Mouse (Mus musculus): Measurements from ENCODE around the gene Gdap1l1.
"Not testable (repeated sequence)": the region's sequence is repeated elsewhere in the genome, so short reads cannot be mapped to it uniquely, and the experiment has no call there.

The Gdap1l1 gene

GRCm38 (mm10) chr2:163438246-163438618 is at the start of gene Gdap1l1:
TSS of gene Gdap1l1 (plus strand) at chr2:163438476.
- ATAC-seq (ENCODE audit: insufficient number of reproducible peaks, low FRiP score, low TSS enrichment), result peak; percentile 57

DNA sequence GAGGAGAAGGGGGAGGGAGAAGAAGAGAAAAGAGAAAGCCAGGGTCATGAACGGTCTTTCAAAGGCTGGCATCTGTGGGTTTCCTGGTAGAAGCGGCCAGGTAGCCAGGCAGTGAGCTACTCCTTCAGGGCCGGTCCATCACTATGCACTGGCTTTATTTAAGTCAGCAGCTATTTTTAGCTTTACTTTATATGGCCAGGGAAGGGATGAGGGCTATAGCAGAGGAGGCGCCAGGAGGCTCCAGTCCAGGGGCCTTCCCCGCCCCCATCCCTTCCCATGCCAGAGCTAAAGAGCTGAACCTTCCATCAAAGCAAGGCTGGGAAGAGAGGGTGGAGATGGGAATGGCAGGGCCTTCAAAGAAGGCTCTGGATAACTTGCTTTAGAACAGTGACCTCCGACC is 45.8 kb upstream of the Gdap1l1 start:
- no peak for ATAC-seq (ENCODE audit: insufficient number of reproducible peaks, low FRiP score, low TSS enrichment)

GRCm38 (mm10) chr2:163393241-163393640 is 45.0 kb upstream of the Gdap1l1 start:
- no peak for ATAC-seq (ENCODE audit: insufficient number of reproducible peaks, low FRiP score, low TSS enrichment)

GRCm38 (mm10) chr2:163393976-163394375 is 44.3 kb upstream of the Gdap1l1 start:
- no peak for ATAC-seq (ENCODE audit: insufficient number of reproducible peaks, low FRiP score, low TSS enrichment)

DNA sequence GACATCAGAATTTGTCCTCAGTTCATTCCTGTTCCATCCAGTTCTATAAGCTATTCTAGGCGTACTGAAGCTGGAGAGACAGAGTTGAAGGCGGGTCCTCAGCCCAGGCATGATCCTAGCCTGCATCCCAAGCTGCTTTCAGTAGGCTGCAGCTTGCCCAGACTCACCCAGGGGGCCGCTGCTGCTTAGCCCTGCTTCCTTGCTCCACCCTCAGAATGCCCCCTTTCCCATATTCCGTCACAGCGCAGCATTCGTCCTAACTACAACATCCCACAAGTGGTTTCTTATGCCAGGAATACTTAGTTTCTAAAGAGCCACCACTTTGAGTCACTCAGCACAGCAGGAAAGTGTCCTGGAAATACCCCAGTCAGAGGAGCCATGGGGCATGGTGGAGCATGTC is 43.3 kb upstream of the Gdap1l1 start:
- no peak for ATAC-seq (ENCODE audit: insufficient number of reproducible peaks, low FRiP score, low TSS enrichment)

DNA sequence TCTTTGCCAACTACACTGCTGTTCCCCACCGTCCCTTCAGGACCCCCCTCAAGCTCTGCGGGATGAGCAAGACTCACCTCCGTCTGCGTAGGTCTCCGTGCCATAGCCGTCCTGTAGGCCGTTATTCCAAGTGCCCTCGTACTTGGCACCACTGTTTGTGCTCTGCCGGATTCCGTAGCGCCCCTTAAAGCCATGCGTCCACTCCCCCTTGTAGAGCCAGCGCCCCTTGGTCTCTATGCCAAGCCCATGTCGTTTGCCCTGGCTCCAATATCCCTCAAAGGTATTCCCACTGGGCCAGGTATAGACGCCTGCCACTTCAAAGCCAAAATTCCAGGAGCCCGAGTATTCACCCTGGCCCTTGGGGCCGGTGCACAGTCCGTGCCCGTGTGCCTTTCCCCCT is 41.2 kb upstream of the Gdap1l1 start:
- no peak for ATAC-seq (ENCODE audit: insufficient number of reproducible peaks, low FRiP score, low TSS enrichment)

DNA sequence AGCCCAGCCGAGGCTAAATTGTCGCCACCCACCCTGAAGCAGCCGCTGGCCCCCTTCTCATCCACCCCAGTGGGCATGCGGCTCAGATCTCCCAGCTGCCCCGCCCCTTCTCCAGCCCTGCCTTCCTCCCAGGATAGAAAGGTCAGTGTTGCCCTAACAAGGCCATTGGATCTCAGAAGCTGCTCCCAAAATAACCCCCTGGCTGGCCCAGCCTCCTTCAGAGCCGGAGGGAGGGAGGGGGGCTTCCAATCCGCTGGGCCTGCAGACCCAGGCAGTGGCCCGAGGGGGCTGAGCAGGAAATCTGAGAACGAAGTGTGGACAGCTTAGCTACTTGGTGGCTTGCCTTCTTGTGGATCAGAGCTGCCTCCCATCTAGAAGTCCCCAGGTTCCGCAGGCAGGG is 40.4 kb upstream of the Gdap1l1 start, which contains the start of gene Jph2:
Gene Jph2 (minus strand): TSS at position 89 of the 400 bp plus-strand sequence.
- no peak for ATAC-seq (ENCODE audit: insufficient number of reproducible peaks, low FRiP score, low TSS enrichment)

DNA sequence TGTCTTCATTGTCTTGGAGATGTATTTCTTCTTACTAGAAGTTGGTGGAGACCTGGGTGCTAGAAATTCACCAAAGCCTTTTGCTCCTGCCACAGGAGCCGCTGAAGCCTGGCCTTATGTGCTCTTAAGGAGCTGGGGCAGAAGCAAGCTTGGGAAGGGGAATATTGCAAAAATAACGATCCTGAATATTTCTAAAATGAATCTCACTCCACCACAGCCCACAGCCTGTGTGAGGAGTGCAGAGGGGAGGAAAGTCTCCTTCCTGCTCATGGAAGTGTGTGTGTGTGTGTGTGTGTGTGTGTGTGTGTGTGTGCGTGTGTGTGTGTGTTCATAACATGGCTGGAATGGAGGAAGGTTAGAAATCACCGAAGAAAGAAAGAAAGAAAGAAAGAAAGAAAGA is 39.5 kb upstream of the Gdap1l1 start:
- ATAC-seq (ENCODE audit: insufficient number of reproducible peaks, low FRiP score, low TSS enrichment), result no peak

DNA sequence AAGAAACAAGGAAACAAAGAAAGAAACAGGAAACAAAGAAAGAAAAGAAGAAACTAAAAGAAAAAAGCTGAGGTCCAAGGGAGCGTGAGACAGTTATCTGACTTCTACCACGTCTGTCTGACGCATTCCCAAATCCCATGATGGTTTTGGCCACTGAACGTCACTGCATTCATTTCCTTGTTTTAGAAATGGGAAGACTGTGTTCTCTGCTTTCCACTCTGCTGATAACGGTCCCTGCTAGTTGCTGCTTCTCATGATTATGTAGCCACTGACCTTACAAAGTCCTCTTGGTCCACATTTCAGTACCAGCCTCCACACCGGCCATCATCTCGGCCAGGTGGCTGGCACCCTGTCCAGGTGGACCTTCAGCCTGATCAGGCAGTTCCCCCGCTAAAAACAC is 39.1 kb upstream of the Gdap1l1 start:
- no peak for ATAC-seq (ENCODE audit: insufficient number of reproducible peaks, low FRiP score, low TSS enrichment)

DNA sequence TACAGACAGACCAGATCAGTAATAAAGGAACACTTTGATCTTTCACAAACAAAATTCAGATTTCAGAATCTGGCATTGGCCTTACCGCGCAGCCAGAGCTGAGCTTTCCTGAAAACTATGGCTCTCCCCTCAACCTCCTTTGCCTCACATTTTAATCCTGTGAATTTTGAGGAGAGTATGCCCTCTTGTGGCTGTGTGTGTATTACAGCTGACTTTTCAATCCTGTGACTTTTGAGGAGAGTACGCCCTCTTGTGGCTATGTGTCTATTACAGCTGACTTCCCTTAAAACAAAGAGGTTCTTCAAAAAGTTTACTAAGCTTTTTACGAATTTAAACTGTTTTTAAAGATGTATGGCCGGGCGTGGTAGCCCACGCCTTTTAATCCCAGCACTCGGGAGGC is 37.1 kb upstream of the Gdap1l1 start:
- peak; percentile 42; the same call in 1 of the 2 replicates for ATAC-seq (ENCODE audit: insufficient number of reproducible peaks, low FRiP score, low TSS enrichment)

GRCm38 (mm10) chr2:163404037-163404815 is 34.0 kb upstream of the Gdap1l1 start:
- no peak for ATAC-seq (ENCODE audit: insufficient number of reproducible peaks, low FRiP score, low TSS enrichment)

DNA sequence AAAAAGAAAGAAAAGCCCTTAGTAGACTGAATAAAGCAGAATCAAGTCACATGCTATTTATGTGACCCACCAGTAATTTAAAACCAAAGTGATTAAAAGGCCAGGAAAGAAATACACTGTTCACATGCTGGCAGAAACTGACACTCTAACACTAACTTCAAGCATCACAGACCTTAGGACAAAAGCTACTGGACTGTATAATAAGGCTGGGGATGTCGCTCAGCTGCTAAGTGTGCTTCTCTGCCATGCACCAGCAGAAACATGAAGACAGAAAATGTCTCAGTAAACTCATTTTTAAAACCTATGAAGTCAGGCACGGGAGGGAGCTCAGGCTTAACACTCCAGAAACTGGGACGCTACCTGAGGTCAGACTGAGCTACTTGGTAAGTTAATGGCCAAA is 28.1 kb upstream of the Gdap1l1 start:
- no peak for ATAC-seq (ENCODE audit: insufficient number of reproducible peaks, low FRiP score, low TSS enrichment)

GRCm38 (mm10) chr2:163411344-163411743 is 26.9 kb upstream of the Gdap1l1 start:
- not testable (repeated sequence) for ATAC-seq (ENCODE audit: insufficient number of reproducible peaks, low FRiP score, low TSS enrichment)

DNA sequence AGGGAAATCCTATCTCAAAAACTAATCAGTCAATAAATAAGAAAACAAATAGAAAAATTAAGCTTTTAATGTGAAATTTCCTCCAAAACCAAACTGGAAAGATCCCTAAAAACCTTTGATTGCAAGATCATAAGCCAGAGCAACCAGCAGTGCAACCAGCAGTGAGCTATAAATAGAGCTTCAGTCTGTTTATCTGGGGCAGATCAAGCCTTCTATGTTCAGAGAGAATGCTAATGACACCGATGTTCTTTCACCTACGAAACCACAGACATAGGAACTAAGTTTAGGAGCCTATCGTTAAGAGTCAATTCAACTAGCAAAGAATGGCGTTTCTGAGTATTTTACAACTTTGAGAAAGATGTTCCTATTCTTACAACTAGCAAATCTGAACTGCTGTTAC is 26.4 kb upstream of the Gdap1l1 start:
- ATAC-seq (ENCODE audit: insufficient number of reproducible peaks, low FRiP score, low TSS enrichment), result no peak

DNA sequence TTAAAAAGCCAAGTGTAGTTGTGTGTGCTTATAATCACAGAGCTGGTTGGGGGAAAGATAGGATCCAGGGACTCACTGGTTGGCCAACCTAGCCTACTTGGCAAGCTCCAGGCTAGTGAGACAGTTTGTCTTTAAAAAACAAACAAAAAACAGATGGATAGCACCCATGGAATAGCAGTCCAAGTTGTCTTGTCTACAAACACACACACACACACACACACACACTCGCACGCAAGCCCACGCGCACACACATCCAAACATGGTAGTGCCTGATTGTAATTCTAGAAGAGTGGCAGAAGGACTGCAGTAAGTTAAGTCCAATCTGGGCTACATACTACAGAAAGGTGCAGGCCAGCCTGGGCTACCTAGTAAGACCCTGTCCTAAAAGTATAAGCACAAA is 25.9 kb upstream of the Gdap1l1 start:
- no peak for ATAC-seq (ENCODE audit: insufficient number of reproducible peaks, low FRiP score, low TSS enrichment)

GRCm38 (mm10) chr2:163412846-163413590 is 25.3 kb upstream of the Gdap1l1 start:
- no peak for ATAC-seq (ENCODE audit: insufficient number of reproducible peaks, low FRiP score, low TSS enrichment)

GRCm38 (mm10) chr2:163417026-163417425 is 21.2 kb upstream of the Gdap1l1 start:
- no peak for ATAC-seq (ENCODE audit: insufficient number of reproducible peaks, low FRiP score, low TSS enrichment)

DNA sequence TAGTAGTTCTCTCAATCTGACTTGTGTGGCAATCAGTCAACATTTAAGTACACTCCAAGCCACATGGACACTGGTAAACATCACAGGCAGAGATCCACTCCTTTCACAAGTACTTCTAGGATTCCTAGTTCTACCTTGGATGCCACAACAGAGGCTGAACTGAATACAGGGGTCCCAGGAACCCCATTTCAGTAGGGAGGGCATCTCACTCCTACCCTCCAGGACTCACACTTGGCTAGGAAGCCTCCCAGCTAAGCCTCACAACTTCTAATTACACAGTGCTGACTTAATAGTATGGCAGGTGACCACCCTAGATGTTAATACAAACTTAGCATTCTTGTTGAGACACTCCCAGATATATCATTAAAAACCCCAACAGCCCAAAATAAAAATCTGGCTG is 20.4 kb upstream of the Gdap1l1 start:
- no peak for ATAC-seq (ENCODE audit: insufficient number of reproducible peaks, low FRiP score, low TSS enrichment)

DNA sequence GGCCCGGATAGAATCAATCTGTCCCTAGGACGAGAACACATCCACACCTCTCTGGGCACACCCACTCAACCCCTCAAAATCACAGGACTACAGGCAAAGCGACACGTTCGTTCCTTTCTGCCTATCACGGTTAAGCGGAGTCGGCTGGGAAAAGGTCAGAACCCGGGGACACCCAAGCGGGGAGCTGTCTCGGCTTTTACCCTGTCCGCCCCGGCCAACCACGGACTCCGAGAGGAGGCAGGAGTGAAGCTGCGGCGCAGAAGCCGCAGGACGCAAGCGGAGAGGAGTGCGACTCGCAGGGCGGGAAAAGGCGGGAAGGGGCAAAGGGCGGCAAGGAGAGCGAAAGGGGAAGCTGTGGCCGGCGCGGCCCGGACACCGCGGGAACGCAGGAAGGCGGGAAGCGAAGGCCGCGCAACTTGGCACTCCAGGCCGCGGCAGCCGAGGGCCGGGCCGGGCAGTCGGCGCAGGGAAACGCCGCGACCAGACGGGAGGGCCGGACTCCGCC is 19.4 kb upstream of the Gdap1l1 start:
- no peak for ATAC-seq (ENCODE audit: insufficient number of reproducible peaks, low FRiP score, low TSS enrichment)

- ATAC-seq (ENCODE audit: insufficient number of reproducible peaks, low FRiP score, low TSS enrichment), result peak; percentile 97
Observed at GRCm38 (mm10) chr2:163419346-163420045, 18.8 kb upstream of the Gdap1l1 start.

DNA sequence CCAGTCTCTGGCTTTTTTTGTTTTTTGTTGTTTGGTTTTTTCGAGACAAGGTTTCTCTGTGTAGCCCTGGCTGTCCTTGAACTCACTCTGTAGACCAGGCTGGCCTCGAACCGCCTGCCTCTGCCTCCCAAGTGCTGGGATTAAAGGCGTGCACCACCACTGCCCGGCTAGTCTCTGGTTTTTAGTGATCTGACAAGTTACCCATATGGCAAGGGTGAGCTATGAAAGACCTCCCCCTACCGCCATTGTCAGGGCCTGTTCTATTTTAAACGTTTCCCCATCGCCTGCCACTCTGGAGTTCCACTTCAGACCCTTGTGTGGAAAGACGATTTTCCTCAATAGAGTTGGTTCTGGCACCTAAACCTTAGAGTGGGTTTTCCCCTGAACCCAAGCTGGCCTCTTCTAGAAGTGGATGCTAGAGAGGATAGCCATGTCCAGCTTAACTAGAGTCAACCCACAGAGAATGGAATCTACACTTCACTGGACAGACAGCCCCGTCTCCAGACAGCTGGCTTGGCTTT is 17.9 kb upstream of the Gdap1l1 start:
- ATAC-seq (ENCODE audit: insufficient number of reproducible peaks, low FRiP score, low TSS enrichment), result no peak
